Mouse (Mus musculus) liver, postnatal 0 days (tissue): ENCODE results near the gene Myoz1.

Experiments
- CTCF ChIP-seq: sonication (generic); IDR thresholded peaks from 2 replicates; pipeline ENCODE4 v1.5.1; 2016; ENCODE audit warnings: antibody characterized with exemption, low read depth
- EP300 ChIP-seq: IDR thresholded peaks from 2 replicates; pipeline ENCODE4 v1.6.1; 2016; ENCODE audit warnings: antibody characterized with exemption, low read depth, mild to moderate bottlenecking

- TF ChIP-seq CTCF (no peak), EP300 (no peak)
Observed at GRCm38 (mm10) chr14:20651722-20652256, 4.6 kb downstream of the Myoz1 start.
